Mouse (Mus musculus) heart, adult 2 months (tissue): ENCODE measurements around the gene Ttc3. TPM values are rescaled to one million over a fixed set of nuclear protein-coding genes. Genes with fewer than 3 reads are reported as not detected.
"Not testable (repeated sequence)": the region's sequence is repeated elsewhere in the genome, so short reads cannot be mapped to it uniquely, and the experiment has no call there.

Experiments
- DNase-seq, 2 experiments: peaks; one replicate each; pipeline ENCODE4 v3.0.0; 2021
- H3K27ac ChIP-seq: fragments of 200-600 bp; 2 replicates; pipeline ENCODE4 v1.8.1; 2022
- H3K27me3 ChIP-seq: fragments of 200-500 bp; 2 replicates; pipeline ENCODE4 v1.6.1; 2012; ENCODE audit warnings: mild to moderate bottlenecking, low read length, inconsistent platforms, mixed read lengths; ENCODE audit not compliant: control insufficient read depth, insufficient read depth
- H3K36me3 ChIP-seq: fragments of 200-500 bp; 2 replicates; pipeline ENCODE4 v1.6.1; 2012; ENCODE audit warnings: low read length, inconsistent platforms; ENCODE audit not compliant: control insufficient read depth, insufficient read depth
- H3K4me1 ChIP-seq: fragments of 200-500 bp; 2 replicates; pipeline ENCODE4 v1.6.1; 2011; ENCODE audit warnings: low read length; ENCODE audit not compliant: control insufficient read depth, insufficient read depth
- H3K4me3 ChIP-seq: fragments of 200-600 bp; 2 replicates; pipeline ENCODE4 v1.8.1; 2022
- H3K79me2 ChIP-seq: fragments of 200-500 bp; replicated peaks from 2 replicates; pipeline ENCODE4 v1.6.1; 2012; ENCODE audit warnings: mild to moderate bottlenecking, inconsistent platforms, low read length, moderate library complexity, mixed read lengths; ENCODE audit not compliant: control insufficient read depth, insufficient read depth
- H3K9ac ChIP-seq: fragments of 200-500 bp; 2 replicates; pipeline ENCODE4 v1.6.1; 2012; ENCODE audit warnings: low read depth, mild to moderate bottlenecking, control low read depth, inconsistent platforms, low read length, mixed read lengths
- CTCF ChIP-seq: fragments of 200-600 bp; IDR thresholded peaks from 2 replicates; pipeline ENCODE4 v1.8.1; 2022; ENCODE audit warnings: antibody characterized with exemption, mild to moderate bottlenecking, moderate library complexity
- EP300 ChIP-seq: fragments of 200-500 bp; IDR thresholded peaks from 2 replicates; pipeline ENCODE4 v1.6.1; 2011; ENCODE audit warnings: low read depth, low read length, control low read depth; ENCODE audit not compliant: insufficient read depth
- POLR2A ChIP-seq: fragments of 200-500 bp; IDR thresholded peaks from 2 replicates; pipeline ENCODE4 v1.6.1; 2011; ENCODE audit warnings: mild to moderate bottlenecking, low read depth, low read length, control low read depth; ENCODE audit not compliant: insufficient read depth
- whole genome bisulfite sequencing: fragments of 180-500 bp; shearing (Covaris S2); methylation state at CpG from one replicate; pipeline ENCODE4 v1.1.7; 2018; 5-methylcytosine and 5-hydroxymethylcytosine counted together
- intact Hi-C: fragments of 180-260 bp; cut with DNase I; formaldehyde crosslinking; loops from one replicate; pipeline ENCODE4 v1.15.1; 2025
- polyA plus RNA-seq: library from polyadenylated mRNA; depleted of rRNA; stranded (reverse); fragments of >200 nt; gene quantifications from 2 replicates; pipeline ENCODE4 v1.2.3, GENCODE M21; 2012
- total RNA-seq, 2 experiments: library from RNA; stranded (reverse); gene quantifications; 2 replicates each; pipeline ENCODE4 v1.2.3; 2021

The Ttc3 gene
- total and polyA plus RNA-seq, 3 experiments, result 26.0 to 85.5 (median 77.6) TPM

GRCm38 (mm10) chr16:94451545-94452488 is 81.4 kb downstream of the Ttc3 start:
- no peak overlapping the region for H3K9ac ChIP-seq
- no peaks in the 10 kb centered on the region for H3K27me3 ChIP-seq
- DNase-seq, result no peak
- no peaks in the 10 kb centered on the region; the same call in 1 of the 2 replicates for H3K79me2 ChIP-seq
- H3K27ac ChIP-seq, result no peak overlapping the region
- no peak for TF ChIP-seq EP300
- TF ChIP-seq POLR2A, result no peak
- no peak for TF ChIP-seq CTCF
- intact Hi-C loops, result no loop called here
- no peaks in the 10 kb centered on the region; the same call in 1 of the 2 replicates for H3K36me3 ChIP-seq
- no peaks in the 10 kb centered on the region for H3K4me1 ChIP-seq
- no peak overlapping the region for H3K4me3 ChIP-seq
- 85% methylated on average over 11 of the region's 11 CpGs for WGBS

GRCm38 (mm10) chr16:94452768-94453167 is 82.3 kb downstream of the Ttc3 start:
- no peaks in the 10 kb centered on the region; the same call in 1 of the 2 replicates for H3K36me3 ChIP-seq
- no peak for DNase-seq
- WGBS, result 67% methylated on average over 4 of the region's 4 CpGs
- intact Hi-C loops, result no loop called here
- no peak overlapping the region for H3K4me3 ChIP-seq
- H3K79me2 ChIP-seq, result no peaks in the 10 kb centered on the region
- H3K9ac ChIP-seq, result no peak overlapping the region
- H3K4me1 ChIP-seq, result no peaks in the 10 kb centered on the region
- H3K27ac ChIP-seq, result no peak overlapping the region
- TF ChIP-seq POLR2A (no peak), CTCF (no peak), EP300 (no peak)
- no peaks in the 10 kb centered on the region for H3K27me3 ChIP-seq

GRCm38 (mm10) chr16:94454146-94454545 is 83.7 kb downstream of the Ttc3 start:
- no peaks in the 10 kb centered on the region for H3K4me1 ChIP-seq

GRCm38 (mm10) chr16:94464067-94464466 is 93.6 kb downstream of the Ttc3 start:
- intact Hi-C loops, result loop anchor here (10.0 kb wide), 1 partner anchor 251 kb away; no protein-coding TSS in a partner anchor
- Histone ChIP-seq H3K27me3 (no peaks in the 10 kb centered on the region), H3K79me2 (no peaks in the 10 kb centered on the region), H3K4me3 (no peak overlapping the region), H3K36me3 (peaks cover 1% of the 10 kb centered on the region), H3K9ac (no peak overlapping the region), H3K4me1 (peaks cover 3% of the 10 kb centered on the region; the same call in 1 of the 2 replicates), H3K27ac (no peak overlapping the region)
- no peak for DNase-seq
- no peak for TF ChIP-seq CTCF
- TF ChIP-seq EP300, result no peak
- TF ChIP-seq POLR2A, result no peak
- 77% methylated on average over 3 of the region's 3 CpGs for WGBS

More at GRCm38 (mm10) chr16:94454146-94454545, 83.7 kb downstream of the Ttc3 start:
- DNase-seq, result no peak
- Histone ChIP-seq H3K79me2 (no peaks in the 10 kb centered on the region), H3K9ac (no peak overlapping the region), H3K4me3 (no peak overlapping the region), H3K27ac (no peak overlapping the region), H3K36me3 (no peaks in the 10 kb centered on the region; the same call in 1 of the 2 replicates), H3K27me3 (no peaks in the 10 kb centered on the region)
- intact Hi-C loops, result no loop called here
- WGBS, result 71% methylated on average over 4 of the region's 4 CpGs
- no peak for TF ChIP-seq POLR2A
- TF ChIP-seq EP300, result no peak
- no peak for TF ChIP-seq CTCF

- no peak overlapping the region for H3K9ac ChIP-seq
- intact Hi-C loops, result loop anchor here (10.0 kb wide), 1 partner anchor 249 kb away; no protein-coding TSS in a partner anchor
These were observed 95.5 kb downstream of the Ttc3 start for GRCm38 (mm10) chr16:94465900-94466299.

GRCm38 (mm10) chr16:94466317-94466716 is 95.9 kb downstream of the Ttc3 start:
- 95% methylated on average over 7 of the region's 7 CpGs for WGBS
- H3K36me3 ChIP-seq, H3K4me3 ChIP-seq, DNase-seq, H3K27ac ChIP-seq, H3K4me1 ChIP-seq, H3K27me3 ChIP-seq, H3K79me2 ChIP-seq, H3K9ac ChIP-seq: not testable (repeated sequence)
- intact Hi-C loops, result loop anchor here (10.0 kb wide), 1 partner anchor 248 kb away; no protein-coding TSS in a partner anchor

More at GRCm38 (mm10) chr16:94465900-94466299, 95.5 kb downstream of the Ttc3 start:
- Histone ChIP-seq H3K27me3 (no peaks in the 10 kb centered on the region), H3K79me2 (no peaks in the 10 kb centered on the region), H3K4me1 (peaks cover 5% of the 10 kb centered on the region; the same call in 1 of the 2 replicates), H3K4me3 (no peak overlapping the region), H3K27ac (no peak overlapping the region), H3K36me3 (peaks cover 1% of the 10 kb centered on the region)
- no peak for TF ChIP-seq POLR2A
- no peak for TF ChIP-seq EP300
- TF ChIP-seq CTCF, result no peak
- WGBS, result 74% methylated on average over 4 of the region's 4 CpGs
- no peak for DNase-seq
